ENCODE assay signal across 15 mouse cellular contexts in the genomic region with DNA sequence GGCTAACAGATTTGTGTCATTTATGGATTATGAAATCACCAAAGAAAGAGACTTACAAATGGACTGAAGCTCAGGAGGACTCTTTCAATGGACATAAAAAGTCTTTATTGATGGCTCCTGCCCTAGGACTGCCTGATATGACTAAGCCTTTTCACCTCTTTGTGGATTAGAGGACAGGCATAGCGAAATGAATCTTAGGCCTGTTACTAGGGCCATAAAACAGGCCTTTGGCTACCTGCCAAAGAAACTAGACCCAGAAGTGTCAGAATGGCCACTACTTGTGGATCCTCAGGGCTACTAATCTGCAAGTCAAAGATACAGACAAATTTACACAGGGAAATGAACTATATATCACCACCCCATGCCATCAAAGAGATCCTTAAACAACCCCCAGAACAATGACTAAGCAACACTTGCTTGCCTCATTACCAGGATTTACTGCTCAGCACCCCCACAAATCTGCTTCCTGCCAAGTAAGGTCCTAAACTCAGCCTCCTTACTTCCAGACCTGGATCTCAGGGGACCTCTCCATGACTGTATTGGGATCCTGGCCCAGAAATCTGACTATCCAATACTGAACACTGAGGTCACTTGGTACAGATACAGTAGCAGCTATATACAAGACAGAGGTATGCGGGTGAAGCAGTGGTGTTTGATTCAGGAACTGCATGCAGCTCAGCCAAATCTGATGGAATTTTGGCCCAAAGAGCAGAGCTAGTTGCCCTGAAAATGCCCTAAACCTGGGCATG. TPM values are rescaled to one million over a fixed set of nuclear protein-coding genes. Genes with fewer than 3 reads are reported as not detected.
DNase-seq lines count a peak whose midpoint lies in the region; ATAC-seq lines count a peak whose summit lies in the region.
"Had no signal": no experiment of that assay in that cellular context is flagged by ENCODE, and none has a peak within 500 bp of the region (broad histone marks: within the 10 kb centered on the region; RNA-seq: fewer than 3 reads in every experiment).

No protein-coding gene starts in this region.

- H3K27ac ChIP-seq in neural tube, embryonic 11.5 days (ENCODE audit: low read depth, low read length), result no peak overlapping the region
- H3K27ac ChIP-seq in kidney, embryonic 14.5 days (ENCODE audit: low read depth, low read length), result no peak overlapping the region
- H3K27ac ChIP-seq in neural tube, embryonic 14.5 days (ENCODE audit: low read depth, low read length), result no peak overlapping the region
- no peak overlapping the region for H3K27ac ChIP-seq in midbrain, embryonic 15.5 days
- H3K27ac ChIP-seq: midbrain, embryonic 13.5 days had no signal

- H3K9me3 ChIP-seq in neural tube, embryonic 11.5 days (ENCODE audit: control insufficient read depth, low read length), result no peaks in the 10 kb centered on the region
- no peaks in the 10 kb centered on the region for H3K9me3 ChIP-seq in kidney, embryonic 14.5 days (ENCODE audit: control insufficient read depth, low read length)
- H3K9me3 ChIP-seq in neural tube, embryonic 14.5 days (ENCODE audit: control insufficient read depth, low read length), result no peaks in the 10 kb centered on the region
- H3K9me3 ChIP-seq in midbrain, embryonic 15.5 days, result no peaks in the 10 kb centered on the region
- H3K9me3 ChIP-seq: midbrain, embryonic 13.5 days had no signal

- DNase-seq in gastrocnemius, adult 18-20 months (ENCODE audit: low spot score), result peak; percentile 7
- no peak for DNase-seq in gastrocnemius, adult 8-10 months (ENCODE audit: low spot score in 2 of 2)
- no peak for DNase-seq in neural tube, embryonic 11.5 days (ENCODE audit: low spot score)
- no peak for DNase-seq in neural tube, embryonic 10.5 days (ENCODE audit: extremely low spot score, low spot score)
- no peak for DNase-seq in B cell, adult 2 months
- DNase-seq: gastrocnemius, postnatal 10 days; left cerebral cortex, postnatal 4 days; lung, postnatal 10 days; thymus, postnatal 36 days had no signal

- no peak overlapping the region for H3K4me3 ChIP-seq in neural tube, embryonic 11.5 days (ENCODE audit: low read depth, low read length)
- no peak overlapping the region for H3K4me3 ChIP-seq in kidney, embryonic 14.5 days (ENCODE audit: low read length)
- H3K4me3 ChIP-seq in neural tube, embryonic 14.5 days (ENCODE audit: low read depth, low read length), result no peak overlapping the region
- H3K4me3 ChIP-seq in midbrain, embryonic 15.5 days, result no peak overlapping the region
- H3K4me3 ChIP-seq: midbrain, embryonic 13.5 days had no signal

- no peak overlapping the region for H3K9ac ChIP-seq in neural tube, embryonic 11.5 days (ENCODE audit: low read length)
- no peak overlapping the region for H3K9ac ChIP-seq in kidney, embryonic 14.5 days (ENCODE audit: low read depth, low read length)
- no peak overlapping the region for H3K9ac ChIP-seq in neural tube, embryonic 14.5 days (replicated peaks; ENCODE audit: low read depth, low read length)
- H3K9ac ChIP-seq in midbrain, embryonic 15.5 days, result no peak overlapping the region
- H3K9ac ChIP-seq: midbrain, embryonic 13.5 days had no signal

- peak; percentile 75 for ATAC-seq in neural tube, embryonic 11.5 days (ENCODE audit: insufficient read depth, low FRiP score, low TSS enrichment)
- ATAC-seq in kidney, embryonic 14.5 days (ENCODE audit: low FRiP score, low TSS enrichment), result peak; percentile 92
- ATAC-seq in neural tube, embryonic 14.5 days (ENCODE audit: low read depth), result peak; percentile 93
- ATAC-seq in midbrain, embryonic 15.5 days (replicated peaks), result no peak
- ATAC-seq: midbrain, embryonic 13.5 days had no signal

- H3K4me1 ChIP-seq in neural tube, embryonic 11.5 days (ENCODE audit: control insufficient read depth, insufficient read depth, low read length), result no peaks in the 10 kb centered on the region
- H3K4me1 ChIP-seq in kidney, embryonic 14.5 days (ENCODE audit: control insufficient read depth, insufficient read depth, low read length), result no peaks in the 10 kb centered on the region
- H3K4me1 ChIP-seq in neural tube, embryonic 14.5 days (ENCODE audit: control insufficient read depth, insufficient read depth, low read length), result no peaks in the 10 kb centered on the region
- no peaks in the 10 kb centered on the region for H3K4me1 ChIP-seq in midbrain, embryonic 15.5 days
- H3K4me1 ChIP-seq: midbrain, embryonic 13.5 days had no signal

- H3K4me2 ChIP-seq in neural tube, embryonic 11.5 days (ENCODE audit: low read depth), result no peak overlapping the region
- no peak overlapping the region for H3K4me2 ChIP-seq in kidney, embryonic 14.5 days (replicated peaks; ENCODE audit: low read depth, low read length)
- H3K4me2 ChIP-seq in neural tube, embryonic 14.5 days (ENCODE audit: low read depth, low read length), result no peak overlapping the region
- H3K4me2 ChIP-seq in midbrain, embryonic 15.5 days, result no peak overlapping the region
- H3K4me2 ChIP-seq: midbrain, embryonic 13.5 days had no signal

- H3K27me3 ChIP-seq in neural tube, embryonic 11.5 days (ENCODE audit: control insufficient read depth, insufficient read depth, low read length), result no peaks in the 10 kb centered on the region
- H3K27me3 ChIP-seq in kidney, embryonic 14.5 days (ENCODE audit: control insufficient read depth, insufficient read depth, low read length), result no peaks in the 10 kb centered on the region
- H3K27me3 ChIP-seq in neural tube, embryonic 14.5 days (ENCODE audit: control insufficient read depth, insufficient read depth, low read length), result no peaks in the 10 kb centered on the region
- H3K27me3 ChIP-seq in midbrain, embryonic 15.5 days (replicated peaks), result no peaks in the 10 kb centered on the region
- H3K27me3 ChIP-seq: midbrain, embryonic 13.5 days had no signal

- WGBS in neural tube, embryonic 11.5 days, result 48% methylated on average over 2 of the region's 2 CpGs
- 33% methylated on average over 2 of the region's 2 CpGs for WGBS in kidney, embryonic 14.5 days
- WGBS in neural tube, embryonic 14.5 days, result 40% methylated on average over 2 of the region's 2 CpGs
- 75% methylated on average over 2 of the region's 2 CpGs for WGBS in midbrain, embryonic 15.5 days

- no peaks in the 10 kb centered on the region for H3K36me3 ChIP-seq in neural tube, embryonic 11.5 days (ENCODE audit: control insufficient read depth, insufficient read depth, low read length)
- H3K36me3 ChIP-seq in kidney, embryonic 14.5 days (ENCODE audit: control insufficient read depth, insufficient read depth, low read length), result no peaks in the 10 kb centered on the region
- H3K36me3 ChIP-seq in neural tube, embryonic 14.5 days (ENCODE audit: control insufficient read depth, insufficient read depth, low read length), result no peaks in the 10 kb centered on the region
- no peaks in the 10 kb centered on the region for H3K36me3 ChIP-seq in midbrain, embryonic 15.5 days (replicated peaks)
- H3K36me3 ChIP-seq: midbrain, embryonic 13.5 days had no signal

RNA-seq across cellular contexts. Expression of gene H60c, which starts 39.0 kb away (rescaled TPM):
- not detected for total RNA-seq in gastrocnemius, adult 18-20 months (2021)
- not detected for total RNA-seq in gastrocnemius, adult 8-10 months (2022)
- not detected in 2 replicates for polyA plus RNA-seq in neural tube, embryonic 11.5 days (2014; fragmentation: Nextera tagmentation; extraction: Ambion mirVana)
- polyA plus RNA-seq in kidney, embryonic 14.5 days (2014; fragmentation: Nextera tagmentation; extraction: Ambion mirVana), result not detected in 2 replicates
- polyA plus RNA-seq in neural tube, embryonic 14.5 days (2014; fragmentation: Nextera tagmentation; extraction: Ambion mirVana), result not detected in 2 replicates
- not detected in 2 replicates for polyA plus RNA-seq in midbrain, embryonic 15.5 days (2015; fragmentation: Nextera tagmentation; extraction: Ambion mirVana)
- total RNA-seq: gastrocnemius, postnatal 10 days; layer of hippocampus, adult 8-10 months; left cerebral cortex, postnatal 4 days had no signal
- polyA plus RNA-seq: hindbrain, embryonic 11.5 days; midbrain, embryonic 13.5 days had no signal
